In the genomic region with DNA sequence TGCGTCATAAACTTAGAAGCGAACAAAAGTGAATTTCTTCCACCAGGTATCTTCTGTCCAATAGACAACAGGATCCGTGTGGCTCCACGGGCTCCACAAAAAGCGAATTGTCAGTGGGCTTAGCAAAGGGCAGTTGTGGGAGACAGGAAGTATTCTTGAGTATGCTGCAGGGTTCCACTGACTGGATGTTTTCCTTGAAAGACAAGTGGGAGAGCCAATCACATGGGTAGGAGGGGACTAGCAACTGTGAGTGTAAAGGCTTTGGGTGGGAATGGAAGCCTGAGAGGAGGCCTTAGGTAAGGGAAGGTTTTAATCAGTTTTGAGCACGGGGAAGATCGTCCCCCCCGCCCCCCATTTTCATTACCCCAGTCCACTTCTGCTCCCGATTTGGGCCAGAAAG, we compare ENCODE assay signal across 10 mouse cellular contexts. TPM values are rescaled to one million over a fixed set of nuclear protein-coding genes. Genes with fewer than 3 reads are reported as not detected.
A peak's percentile ranks its signal among the peaks of the same experiment; 100 is the strongest.
DNase-seq lines count a peak whose midpoint lies in the region; ATAC-seq lines count a peak whose summit lies in the region.
"Had no signal": no experiment of that assay in that cellular context is flagged by ENCODE, and none has a peak within 500 bp of the region (broad histone marks: within the 10 kb centered on the region; RNA-seq: fewer than 3 reads in every experiment).

No protein-coding gene starts in this region.

- no peak overlapping the region for H3K4me2 ChIP-seq in kidney, embryonic 15.5 days

- no peaks in the 10 kb centered on the region for H3K27me3 ChIP-seq in kidney, embryonic 15.5 days

- peak; percentile 18 for DNase-seq in adrenal gland, postnatal 14 days
- no peak for DNase-seq in adrenal gland, adult 8-10 months
- peak; percentile 27 for DNase-seq in thymus, postnatal 0 days (ENCODE audit: low spot score)
- DNase-seq in thymus, postnatal 4 days, result no peak
- peak; percentile 81 for DNase-seq in retina, postnatal 1 day
- DNase-seq in ovary, postnatal 14 days (ENCODE audit: low spot score), result no peak

- no peak overlapping the region for H3K27ac ChIP-seq in kidney, embryonic 15.5 days

- peak; percentile 85 for ATAC-seq in kidney, embryonic 15.5 days (replicated peaks; ENCODE audit: low FRiP score)
- no peak for ATAC-seq in monocyte, adult 5-6 weeks (replicated peaks; ENCODE audit: insufficient number of reproducible peaks, low FRiP score, low TSS enrichment, poor library complexity, severe bottlenecking)

- no peak overlapping the region for H3K9ac ChIP-seq in kidney, embryonic 15.5 days

- H3K9me3 ChIP-seq in kidney, embryonic 15.5 days (replicated peaks), result no peaks in the 10 kb centered on the region

- WGBS in kidney, embryonic 15.5 days, result 70% methylated on average over 9 of the region's 9 CpGs

- H3K4me1 ChIP-seq in kidney, embryonic 15.5 days, result 0 out of 2 replicates have a peak, but pooled peaks cover 3% of the 10 kb centered on the region

- no peaks in the 10 kb centered on the region for H3K36me3 ChIP-seq in kidney, embryonic 15.5 days

- no peak overlapping the region for H3K4me3 ChIP-seq in kidney, embryonic 15.5 days (replicated peaks)

RNA-seq across cellular contexts. Expression of a gene that starts 16.9 kb away (rescaled TPM):
- 36.3 and 44.0 TPM in 2 replicates for total RNA-seq in adrenal gland, postnatal 14 days (2021)
- total RNA-seq in adrenal gland, adult 8-10 months (2022), result 10 to 100 TPM in 2 of 4 experiments, 1 to 10 TPM in 2; 7.4 to 14.4 (median 10.0) TPM
- 58.9 and 65.3 TPM in 2 replicates for polyA plus RNA-seq in thymus, postnatal 0 days (2015; fragmentation: Nextera tagmentation; extraction: Ambion mirVana)
- polyA plus RNA-seq in kidney, embryonic 15.5 days (2015; fragmentation: Nextera tagmentation; extraction: Ambion mirVana), result 23.4 and 32.8 TPM in 2 replicates
- total RNA-seq in monocyte, adult 5-6 weeks (2017), result not detected in 3 replicates
- total RNA-seq: neutrophil, adult 5-6 weeks had no signal

RNA-seq across cellular contexts. Expression of a gene that starts 24.0 kb away (rescaled TPM):
- total RNA-seq in adrenal gland, postnatal 14 days (2021), result 0.85 and 2.0 TPM in 2 replicates
- under 1 TPM in 2 of 4 experiments, not detected in 2; 0.44 to 0.70 TPM for total RNA-seq in adrenal gland, adult 8-10 months (2022)
- polyA plus RNA-seq in thymus, postnatal 0 days (2015; fragmentation: Nextera tagmentation; extraction: Ambion mirVana), result 1.5 and 1.9 TPM in 2 replicates
- 15.3 and 16.2 TPM in 2 replicates for polyA plus RNA-seq in kidney, embryonic 15.5 days (2015; fragmentation: Nextera tagmentation; extraction: Ambion mirVana)
- not detected in 3 replicates for total RNA-seq in monocyte, adult 5-6 weeks (2017)

RNA-seq across cellular contexts. Expression of a gene that starts 31.0 kb away (rescaled TPM):
- total RNA-seq in adrenal gland, postnatal 14 days (2021), result not detected in 2 replicates
- total RNA-seq in adrenal gland, adult 8-10 months (2022), result not detected
- polyA plus RNA-seq in thymus, postnatal 0 days (2015; fragmentation: Nextera tagmentation; extraction: Ambion mirVana), result 0.18 and 0.25 TPM in 2 replicates
- not detected in 2 replicates for polyA plus RNA-seq in kidney, embryonic 15.5 days (2015; fragmentation: Nextera tagmentation; extraction: Ambion mirVana)
- total RNA-seq in monocyte, adult 5-6 weeks (2017), result 1.6 TPM in 1 of 3 replicates, not detected in the others
- total RNA-seq: heart, adult 18-20 months had no signal

Comparison
In these comparisons a context has a peak if more than half of its experiments do, and no peak if none do; other contexts are left out.
1. DNase-seq: peak in adrenal gland, postnatal 14 days (single experiment), thymus, postnatal 0 days (single experiment) and retina, postnatal 1 day (single experiment); none in adrenal gland, adult 8-10 months (single experiment), thymus, postnatal 4 days (single experiment) and ovary, postnatal 14 days (single experiment).